Mouse (Mus musculus) cerebellum, postnatal 14 days (tissue): Measurements from ENCODE around the gene Crip3.

Source experiments
- DNase-seq, 2 experiments: peaks; one replicate each; pipeline ENCODE4 v3.0.0; 2021; ENCODE audit warnings: mixed read lengths in 2 of 2

The Crip3 gene

DNA sequence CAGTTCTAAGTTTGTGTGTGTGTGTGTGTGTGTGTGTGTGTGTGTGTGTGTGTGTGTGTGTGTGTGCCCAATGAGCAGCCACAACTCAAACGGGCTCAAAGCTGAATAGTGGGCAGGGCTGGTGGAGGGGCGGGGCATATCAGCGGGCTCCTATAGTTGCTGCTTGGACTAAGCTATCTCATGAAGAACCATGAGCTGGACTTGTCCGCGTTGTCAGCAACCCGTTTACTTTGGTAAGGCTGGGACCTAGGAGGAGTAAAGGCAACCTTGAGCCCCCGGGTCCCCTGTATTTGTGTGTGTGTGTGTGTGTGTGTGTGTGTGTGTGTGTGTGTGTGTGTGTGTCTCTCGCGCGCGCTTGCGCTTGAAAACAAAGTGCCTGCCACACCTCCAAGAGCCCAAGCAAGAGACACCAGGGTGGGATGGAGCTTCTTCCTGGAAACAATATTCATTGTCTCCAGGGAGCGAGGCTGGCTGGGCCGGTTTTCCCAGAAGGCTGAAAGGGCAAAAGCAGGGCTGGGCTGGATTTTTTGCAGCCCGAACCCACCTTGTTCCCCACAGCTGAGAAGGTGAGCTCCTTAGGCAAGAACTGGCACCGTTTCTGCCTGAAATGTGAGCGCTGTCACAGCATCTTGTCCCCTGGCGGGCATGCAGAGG, at the start of gene Crip3:
Gene Crip3 (plus strand): TSS at position 166 of the 654 bp plus-strand sequence.
- no peak for DNase-seq

- DNase-seq = peak; percentile 97 to 98
These were observed 45.2 kb upstream of the Crip3 start, which contains the start of gene Zfp318 for GRCm38 (mm10) chr17:46383294-46384060. Gene Zfp318 (plus strand): TSS chr17:46383731.

- DNase-seq = peak; percentile 38 to 45
These were observed 44.5 kb upstream of the Crip3 start for GRCm38 (mm10) chr17:46384061-46384801.

DNA sequence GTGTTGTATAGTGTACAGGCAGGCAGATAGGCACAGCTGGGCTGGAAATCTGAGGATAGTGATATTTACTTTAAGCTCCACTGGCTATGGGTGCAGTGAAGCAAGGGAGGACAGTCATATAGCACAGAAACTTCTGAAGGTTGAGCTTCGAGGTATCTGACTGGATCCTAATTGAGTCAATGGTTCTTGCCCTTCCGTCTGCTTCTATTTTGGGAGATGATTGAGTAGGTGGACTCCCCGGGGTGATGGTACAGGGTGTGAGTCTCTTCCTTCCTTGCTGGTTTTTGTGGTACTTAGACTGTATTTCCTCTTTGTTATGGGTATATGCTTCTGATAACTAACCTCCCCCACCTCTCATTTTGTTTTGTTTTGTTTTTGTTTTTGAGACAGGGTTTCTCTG, 40.5 kb upstream of the Crip3 start:
- DNase-seq = no peak

DNA sequence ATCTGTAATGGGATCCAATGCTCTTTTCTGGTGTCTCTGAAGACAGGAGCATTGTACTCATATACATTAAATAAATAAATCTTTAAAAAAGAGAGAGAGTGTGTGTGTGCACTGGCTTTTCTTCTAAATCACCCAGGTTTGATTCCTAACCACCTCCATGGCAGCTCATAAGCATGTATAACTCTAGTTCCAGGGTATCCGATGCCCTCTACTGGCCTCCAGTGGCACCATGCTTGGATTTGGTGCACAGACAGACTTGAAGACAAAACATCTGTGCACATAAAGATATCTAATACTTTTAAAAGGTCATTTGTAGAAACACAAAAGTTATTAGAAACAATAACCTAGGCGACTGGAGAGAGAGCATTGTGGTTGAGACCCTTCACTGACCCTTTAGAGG, 35.7 kb upstream of the Crip3 start:
- peak; percentile 35 to 38 for DNase-seq

- no peak for DNase-seq
These were observed 34.1 kb upstream of the Crip3 start for GRCm38 (mm10) chr17:46394631-46395030.

DNA sequence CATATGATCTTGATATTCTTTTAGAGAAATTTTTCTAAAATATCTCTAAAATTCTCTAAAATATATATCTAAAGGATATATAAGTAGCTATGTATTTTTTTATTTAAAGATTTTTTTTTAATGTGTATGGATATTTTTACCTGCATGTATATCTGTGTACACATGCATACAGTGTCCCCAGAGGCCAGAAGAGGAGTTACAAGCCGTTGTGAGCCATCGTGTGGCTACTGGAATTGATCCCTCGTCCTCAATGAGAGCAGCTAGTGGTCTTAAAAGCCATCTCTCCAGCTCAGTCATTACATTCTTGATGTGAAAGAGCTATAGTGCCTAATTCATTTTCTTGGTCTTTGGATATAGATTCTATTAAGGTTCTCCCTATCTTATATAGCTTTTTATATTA, 20.2 kb upstream of the Crip3 start:
- peak in 1 of 2 experiments; percentile 31 for DNase-seq

- DNase-seq = peak; percentile 31 to 37
These were observed 10.1 kb upstream of the Crip3 start for GRCm38 (mm10) chr17:46418628-46419027.

- no peak for DNase-seq
These were observed 9.0 kb upstream of the Crip3 start for GRCm38 (mm10) chr17:46419717-46420116.

GRCm38 (mm10) chr17:46426496-46426895, 2.2 kb upstream of the Crip3 start:
- DNase-seq = peak; percentile 51 to 60

DNA sequence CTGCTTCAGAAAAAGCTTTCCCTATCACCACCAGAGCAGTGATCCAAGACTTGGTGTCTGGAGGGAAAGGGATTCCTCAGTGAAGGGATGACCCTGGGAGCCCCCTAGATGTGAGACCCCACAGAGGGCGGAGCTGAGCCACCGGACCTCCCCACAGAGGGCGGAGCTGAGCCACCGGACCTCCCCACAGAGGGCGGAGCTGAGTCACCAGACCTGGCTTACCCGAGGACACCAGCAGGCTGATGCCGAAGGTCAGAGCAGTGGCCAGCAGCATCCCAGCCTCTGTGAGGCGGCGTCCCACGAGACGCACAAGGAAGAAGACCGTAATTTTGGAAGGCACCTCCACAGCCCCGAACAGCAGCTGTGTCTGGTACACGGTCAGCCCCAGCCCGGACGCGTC, 4.9 kb downstream of the Crip3 start:
- no peak for DNase-seq

- DNase-seq = peak; percentile 73 to 74
These were observed 8.1 kb downstream of the Crip3 start for GRCm38 (mm10) chr17:46436672-46437366.

GRCm38 (mm10) chr17:46438298-46438873, 9.7 kb downstream of the Crip3 start, which contains the start of gene Slc22a7:
Gene Slc22a7 (minus strand): TSS chr17:46438457.
- no peak for DNase-seq

DNA sequence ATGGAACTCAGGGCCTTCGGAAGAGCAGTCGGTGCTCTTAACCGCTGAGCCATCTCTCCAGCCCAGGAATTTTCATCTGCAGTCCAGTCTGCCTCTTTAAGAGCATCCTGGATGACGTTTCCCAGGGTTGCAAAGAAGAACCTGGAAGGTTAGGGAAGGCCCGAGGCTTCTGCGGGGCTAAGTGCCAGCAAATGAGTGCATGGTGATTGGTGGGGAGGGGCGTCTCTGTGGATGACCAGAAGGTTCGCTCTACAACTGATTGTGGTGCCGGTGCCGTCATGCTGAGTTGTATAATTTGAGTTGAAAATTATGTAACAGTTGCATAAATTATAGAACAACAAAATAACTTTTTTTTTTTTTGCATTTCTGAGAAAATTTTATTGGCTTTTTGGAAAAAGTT, 10.4 kb downstream of the Crip3 start:
- no peak for DNase-seq

DNA sequence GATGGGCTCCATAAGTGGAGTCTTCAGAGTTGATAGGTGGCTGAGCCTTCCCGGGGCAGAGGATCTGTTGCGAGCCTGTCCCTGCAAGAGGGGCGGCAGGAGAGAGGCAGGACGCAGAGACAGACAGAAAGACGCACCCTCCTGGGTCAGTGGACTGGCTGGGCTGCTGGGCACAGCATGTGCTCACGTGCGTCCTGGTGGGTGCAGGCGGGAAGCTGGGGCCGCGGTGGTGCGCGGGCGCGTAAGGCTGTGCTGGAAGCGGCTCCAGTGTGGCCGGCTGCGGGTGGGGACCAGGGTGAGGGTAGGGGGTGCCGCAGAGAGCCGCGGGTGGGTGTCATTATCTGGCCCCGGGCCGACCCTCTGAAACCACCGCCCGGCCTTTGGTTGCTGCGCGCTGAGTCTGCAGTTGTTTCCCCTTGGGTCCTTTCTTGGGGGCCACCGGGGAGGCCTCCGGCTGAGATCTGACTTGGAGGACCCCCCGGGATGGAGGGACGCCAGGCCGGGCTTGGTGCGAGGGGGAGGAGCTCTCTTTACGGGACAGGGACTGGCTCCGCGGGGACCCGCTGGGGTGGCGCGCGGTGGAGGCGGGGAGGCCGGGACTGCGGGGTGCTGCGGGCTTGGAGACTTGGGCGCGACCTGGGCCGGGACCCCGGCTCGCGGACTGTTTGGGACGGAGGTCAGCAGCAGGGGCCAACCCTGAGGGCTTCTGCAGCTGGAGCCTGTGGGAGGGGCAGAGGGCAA, 16.3 kb downstream of the Crip3 start:
- DNase-seq = no peak

- DNase-seq = no peak
These were observed 17.5 kb downstream of the Crip3 start for GRCm38 (mm10) chr17:46446264-46446663.

GRCm38 (mm10) chr17:46452683-46453082, 24.0 kb downstream of the Crip3 start:
- no peak for DNase-seq

DNA sequence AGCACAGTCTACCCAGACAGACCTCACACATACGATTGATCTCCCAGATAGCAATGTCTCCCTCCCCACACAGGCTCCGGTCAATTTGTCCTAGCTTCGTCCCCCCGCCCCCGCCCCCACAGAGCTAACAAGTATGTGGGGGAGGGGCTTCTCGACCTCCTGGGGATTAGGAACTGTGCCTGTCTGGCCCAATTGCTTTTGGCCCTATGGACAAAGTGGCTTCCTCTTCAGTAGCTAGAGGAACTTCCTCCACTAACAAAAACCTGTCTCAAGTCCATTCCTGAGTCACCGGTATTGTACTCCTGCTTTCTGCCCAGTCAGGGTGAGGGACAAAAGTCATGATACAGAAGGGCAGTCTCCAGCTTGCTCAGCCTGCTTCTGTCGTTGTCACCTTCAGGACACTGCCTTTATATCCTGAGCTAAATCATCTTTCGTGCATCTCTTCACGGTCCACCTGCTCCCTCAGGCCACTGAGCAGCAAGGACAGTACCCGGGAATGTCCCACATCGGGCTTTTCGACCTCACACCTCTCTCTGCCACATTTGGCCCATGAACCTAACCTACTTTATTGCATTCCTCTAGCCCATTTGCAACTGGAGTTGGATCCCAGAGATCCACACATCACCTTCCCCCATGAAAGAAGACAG, 24.7 kb downstream of the Crip3 start:
- DNase-seq = no peak

DNA sequence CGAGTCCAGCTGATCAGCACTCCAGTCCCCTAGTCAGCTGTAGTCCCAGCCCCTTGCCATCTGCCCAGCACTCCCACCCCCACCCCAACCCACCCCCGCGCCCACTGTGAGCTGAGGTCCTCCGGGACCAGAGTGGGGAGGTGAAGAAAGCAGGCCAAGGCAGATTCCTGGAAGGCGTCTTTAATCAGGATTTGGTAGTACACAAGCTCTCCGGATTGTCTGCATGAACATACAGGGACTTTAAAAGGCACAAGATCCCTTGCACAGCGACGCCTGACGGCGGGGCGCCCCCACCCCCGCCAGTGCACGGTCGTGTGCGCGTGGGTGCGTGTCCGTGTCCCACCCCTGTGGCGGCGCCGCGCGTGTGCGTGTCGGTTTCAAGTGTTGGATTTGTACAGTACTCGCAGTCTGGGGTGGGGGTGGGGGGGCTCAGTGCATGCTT, 25.3 kb downstream of the Crip3 start:
- DNase-seq = no peak

DNA sequence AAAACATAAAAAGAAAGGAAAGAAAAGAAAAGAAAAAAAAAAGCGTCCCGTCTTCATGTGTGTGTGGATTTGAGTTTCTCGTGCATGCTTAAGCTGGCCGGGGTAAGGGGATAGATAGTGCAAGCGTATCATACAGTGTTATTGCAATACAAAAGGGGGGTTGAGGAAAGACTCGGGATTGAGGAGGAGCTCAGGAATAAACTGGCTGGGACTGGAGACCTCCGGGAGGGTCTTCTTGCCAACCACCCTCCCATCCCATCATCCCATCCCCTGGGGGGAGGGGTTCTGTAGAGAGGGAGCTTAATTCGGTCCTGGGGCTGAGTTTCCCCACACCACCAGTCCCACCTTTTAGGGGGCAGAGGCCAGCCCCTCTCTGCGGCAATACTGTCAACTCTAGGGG, 25.8 kb downstream of the Crip3 start:
- DNase-seq = no peak

DNA sequence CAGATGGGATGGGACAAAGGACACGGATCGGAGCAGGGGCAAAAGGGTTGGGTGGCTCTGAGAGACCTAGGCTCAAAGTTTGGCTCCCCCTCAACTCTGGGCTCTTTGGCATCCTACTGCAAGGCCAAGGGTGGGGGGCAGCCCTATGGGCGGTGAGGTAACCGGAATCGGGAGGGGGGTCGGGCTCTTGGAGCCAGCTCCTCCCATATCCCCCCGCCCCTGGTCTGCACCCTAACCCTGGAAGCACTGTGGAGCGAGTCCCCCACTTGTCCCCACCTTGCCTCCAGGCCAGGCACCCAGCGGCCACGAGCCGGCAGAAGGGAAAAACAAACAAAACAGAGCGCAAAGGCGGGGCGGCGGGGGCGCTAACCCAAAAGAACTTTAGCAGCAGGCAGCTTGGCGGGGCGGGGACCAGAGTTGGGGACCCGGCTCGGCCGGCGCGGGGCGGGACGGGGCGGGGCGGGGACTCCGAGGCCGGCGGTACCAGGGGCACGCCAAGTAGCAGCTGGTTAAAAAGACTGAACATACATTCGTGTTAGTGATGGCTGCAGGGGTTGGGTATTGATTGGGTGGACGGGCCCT, 26.5 kb downstream of the Crip3 start:
- DNase-seq = peak; percentile 38 to 48
